Mouse (Mus musculus) layer of hippocampus, adult 9-10 months (tissue): ENCODE measurements around the gene March6.
A peak's percentile ranks its signal among the peaks of the same experiment; 100 is the strongest.

Experiments
- DNase-seq: peaks from one replicate; pipeline ENCODE4 v3.0.0; 2022; ENCODE audit warnings: low spot score

March6 gene

GRCm38 (mm10) chr15:31542013-31542958 is 11.4 kb upstream of the March6 start:
- no peak for DNase-seq

- no peak for DNase-seq
Measured at GRCm38 (mm10) chr15:31540513-31540802, 9.6 kb upstream of the March6 start.

- DNase-seq, result no peak
Measured at GRCm38 (mm10) chr15:31539643-31540512, 9.0 kb upstream of the March6 start.

- no peak for DNase-seq
Measured at GRCm38 (mm10) chr15:31538346-31538745, 7.5 kb upstream of the March6 start.

GRCm38 (mm10) chr15:31537706-31538105 is 6.9 kb upstream of the March6 start:
- no peak for DNase-seq

- peak; percentile 24 for DNase-seq
Measured at GRCm38 (mm10) chr15:31536051-31536737, 5.3 kb upstream of the March6 start.

GRCm38 (mm10) chr15:31535259-31535855 is 4.5 kb upstream of the March6 start:
- no peak for DNase-seq

- DNase-seq, result no peak
Measured at GRCm38 (mm10) chr15:31534421-31535258, 3.8 kb upstream of the March6 start.

GRCm38 (mm10) chr15:31533529-31533928 is 2.7 kb upstream of the March6 start:
- no peak for DNase-seq

- no peak for DNase-seq
Measured at GRCm38 (mm10) chr15:31532331-31533021, 1.6 kb upstream of the March6 start.

- no peak for DNase-seq
Measured at GRCm38 (mm10) chr15:31531446-31532330, 835 bp upstream of the March6 start.

GRCm38 (mm10) chr15:31529811-31530658 is 818 bp downstream of the March6 start:
- no peak for DNase-seq

- DNase-seq, result no peak
Measured at GRCm38 (mm10) chr15:31529103-31529502, 1.8 kb downstream of the March6 start.

GRCm38 (mm10) chr15:31528477-31528876 is 2.4 kb downstream of the March6 start:
- DNase-seq, result no peak

GRCm38 (mm10) chr15:31526463-31526862 is 4.4 kb downstream of the March6 start:
- no peak for DNase-seq

GRCm38 (mm10) chr15:31519000-31519399 is 11.9 kb downstream of the March6 start:
- no peak for DNase-seq

- no peak for DNase-seq
Measured at GRCm38 (mm10) chr15:31518371-31518770, 12.5 kb downstream of the March6 start.

GRCm38 (mm10) chr15:31517186-31517585 is 13.7 kb downstream of the March6 start:
- DNase-seq, result no peak
